Mouse (Mus musculus) skeletal muscle tissue, adult 2 months (tissue): ENCODE measurements around the gene Clec11a.

Source experiments
- DNase-seq: peaks from one replicate; pipeline ENCODE4 v3.0.0-alpha.2; 2012; ENCODE audit warnings: low read depth, low spot score

The Clec11a gene

DNA sequence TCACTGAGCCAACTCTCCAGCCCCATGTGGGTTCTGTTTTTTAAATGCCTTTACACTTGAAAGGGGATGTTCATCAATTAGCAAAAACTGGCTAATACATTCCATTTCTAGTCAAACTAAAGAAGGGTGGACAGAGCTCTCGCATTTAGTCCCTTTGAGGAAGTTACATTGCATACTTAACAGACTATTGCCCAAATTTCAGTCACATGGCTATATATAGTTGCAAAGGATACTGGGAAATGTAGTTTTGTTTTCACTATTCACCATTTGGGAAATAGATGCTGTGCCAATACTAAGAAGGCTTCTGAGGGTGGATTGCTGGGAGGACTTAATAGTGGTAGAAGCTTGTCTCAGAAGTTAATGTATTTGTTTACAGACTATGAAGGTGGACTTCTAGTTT is 25.7 kb downstream of the Clec11a start:
- DNase-seq, result no peak

DNA sequence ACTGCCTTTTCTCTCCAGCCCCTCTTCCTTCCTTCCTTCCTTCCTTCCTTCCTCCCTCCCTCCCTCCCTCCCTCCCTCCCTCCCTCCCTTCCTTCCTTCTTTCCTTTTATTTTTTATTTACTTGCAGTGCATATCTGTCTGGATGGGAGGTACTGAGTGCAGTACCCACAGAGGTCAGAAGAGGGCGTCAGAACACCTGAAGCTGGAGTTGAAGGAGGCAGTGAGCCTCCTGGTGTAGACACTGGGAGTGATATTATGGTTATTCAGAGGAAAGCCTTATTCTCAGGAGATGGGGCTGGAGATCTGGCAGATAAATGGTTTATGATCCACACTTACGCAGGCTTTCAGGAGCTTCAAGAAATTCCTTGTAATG is 29.5 kb downstream of the Clec11a start:
- DNase-seq, result no peak

DNA sequence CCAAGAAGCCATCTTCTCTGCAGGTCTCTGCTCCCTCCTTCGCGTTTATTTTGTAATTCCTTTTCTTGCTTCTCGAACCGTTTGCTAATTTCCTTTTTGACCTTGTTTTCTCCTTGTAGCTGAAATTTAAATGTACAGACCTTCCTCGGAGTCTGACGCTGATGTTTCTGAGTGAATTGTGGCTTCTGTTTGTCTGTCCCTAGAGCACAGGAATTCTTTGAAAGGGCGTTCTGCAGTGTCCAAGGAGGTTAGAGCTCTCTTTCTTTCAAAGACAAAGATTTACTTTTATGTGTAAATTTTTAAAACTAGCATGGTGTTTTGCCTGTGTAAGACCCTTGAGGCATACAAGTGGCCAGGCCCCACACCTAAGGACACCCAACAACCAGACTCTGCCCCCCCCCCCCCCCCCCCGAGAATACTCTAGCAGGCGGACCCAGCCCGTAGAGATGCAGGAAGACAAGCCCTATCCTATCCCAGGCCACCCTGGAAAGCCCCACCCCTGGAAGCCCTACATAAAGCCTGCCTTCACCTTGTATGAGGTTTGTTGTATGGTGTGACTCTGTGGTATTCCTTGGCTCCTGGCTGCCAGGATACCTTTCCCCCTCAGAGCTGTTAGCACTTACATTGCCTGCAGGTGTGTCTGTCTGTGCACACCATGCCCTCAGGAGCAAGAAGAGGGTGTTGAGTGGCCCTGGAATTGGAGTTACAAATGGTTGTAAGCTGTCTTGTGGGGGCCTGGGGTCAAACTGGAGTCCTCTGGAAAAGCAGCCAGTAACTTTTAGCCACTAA is 30.0 kb downstream of the Clec11a start:
- no peak for DNase-seq

DNA sequence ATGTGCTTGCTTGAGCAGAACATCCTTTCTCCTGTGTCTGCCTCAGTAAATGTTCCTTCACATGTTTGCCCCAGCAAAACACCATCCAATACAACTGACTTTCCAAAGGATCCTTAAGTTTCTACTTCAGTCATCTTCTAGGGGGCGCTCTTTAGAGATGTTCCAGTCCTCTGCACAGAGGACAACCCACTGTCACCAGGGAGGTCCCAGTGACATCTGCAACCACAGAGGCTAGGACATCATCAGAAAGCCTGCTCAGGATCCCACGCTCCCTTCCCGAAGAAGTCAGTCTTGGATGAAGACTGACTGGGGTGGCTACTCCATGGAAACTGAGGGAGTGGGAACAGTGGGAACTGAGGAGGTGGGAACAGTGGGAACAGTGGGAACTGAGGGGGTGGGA is 31.2 kb downstream of the Clec11a start:
- DNase-seq, result no peak

DNA sequence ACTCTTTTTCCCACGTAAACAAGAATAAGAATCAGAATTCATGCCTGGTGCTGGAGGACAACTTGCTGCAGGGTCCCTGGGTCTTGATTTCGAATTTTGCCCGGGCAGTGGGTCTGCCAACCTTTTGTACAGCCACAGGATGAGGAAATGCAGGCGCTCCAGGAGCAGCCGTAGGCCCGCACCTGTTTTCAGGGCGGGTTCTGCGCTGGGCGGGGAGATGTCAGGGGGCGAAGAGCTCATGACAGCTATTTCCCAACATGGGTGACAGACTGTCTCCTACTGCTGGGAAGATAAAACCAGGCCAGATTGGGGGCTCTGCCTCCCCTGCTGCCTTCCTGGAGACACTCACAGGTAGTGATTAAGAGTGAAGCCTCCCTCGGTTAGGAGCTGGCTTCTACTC is 32.6 kb downstream of the Clec11a start:
- no peak for DNase-seq

DNA sequence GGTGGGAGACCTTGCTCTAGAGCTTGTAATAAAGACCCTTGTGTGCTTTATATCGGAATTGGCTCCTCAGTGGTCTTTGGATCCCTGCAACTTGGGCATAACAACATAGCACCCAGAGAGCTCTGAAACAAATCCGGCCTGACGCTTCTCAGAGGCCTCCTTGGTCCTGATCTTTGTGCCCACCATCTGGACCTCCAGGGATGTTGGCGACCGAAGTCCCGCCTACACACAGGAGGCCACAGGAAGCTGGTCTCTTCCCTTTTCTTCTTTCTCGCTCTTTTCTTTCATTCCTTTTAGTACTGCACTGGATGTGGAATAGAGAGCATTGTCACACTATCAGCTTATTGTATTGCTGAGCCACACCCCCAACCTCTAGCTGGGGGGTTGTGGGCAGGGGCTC is 33.3 kb downstream of the Clec11a start:
- no peak for DNase-seq

DNA sequence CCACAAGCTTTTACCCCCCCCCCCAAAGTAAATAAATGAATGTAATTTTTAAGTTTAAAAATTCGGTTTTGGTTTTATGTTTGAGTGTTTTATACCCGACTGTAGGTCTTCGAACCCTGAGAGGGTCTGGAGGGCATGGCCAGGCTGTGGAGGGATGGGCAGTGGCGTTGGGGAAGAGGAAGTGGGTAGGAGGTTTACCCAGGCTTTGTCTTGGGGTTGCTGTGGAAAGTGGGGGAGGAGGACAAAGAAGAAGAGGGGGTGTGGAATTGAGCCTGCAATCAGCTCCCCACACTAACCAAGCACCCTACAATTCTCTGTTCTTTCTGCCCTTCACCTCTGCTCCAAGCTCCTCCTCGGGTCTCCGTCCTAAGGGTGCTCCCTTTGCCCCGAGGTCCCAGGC is 34.2 kb downstream of the Clec11a start:
- no peak for DNase-seq

DNA sequence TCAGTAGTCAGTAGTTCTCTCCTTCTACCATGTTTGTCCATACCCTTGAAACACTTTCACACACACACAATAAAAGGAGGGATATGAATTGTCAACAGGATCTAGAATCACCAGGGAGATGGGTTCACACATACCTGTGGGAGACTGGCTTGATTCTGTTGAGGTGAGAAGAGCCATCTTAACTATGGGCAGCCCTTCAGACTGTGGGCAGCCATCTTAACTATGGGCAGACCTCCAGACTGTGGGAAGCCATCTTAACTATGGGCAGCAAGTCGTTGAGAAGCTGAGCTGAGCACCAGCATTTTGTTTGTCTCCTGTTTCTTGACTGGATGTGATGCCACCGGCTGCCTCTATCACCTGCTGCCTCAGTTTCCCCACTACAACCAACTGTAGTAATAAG is 35.4 kb downstream of the Clec11a start:
- no peak for DNase-seq

DNA sequence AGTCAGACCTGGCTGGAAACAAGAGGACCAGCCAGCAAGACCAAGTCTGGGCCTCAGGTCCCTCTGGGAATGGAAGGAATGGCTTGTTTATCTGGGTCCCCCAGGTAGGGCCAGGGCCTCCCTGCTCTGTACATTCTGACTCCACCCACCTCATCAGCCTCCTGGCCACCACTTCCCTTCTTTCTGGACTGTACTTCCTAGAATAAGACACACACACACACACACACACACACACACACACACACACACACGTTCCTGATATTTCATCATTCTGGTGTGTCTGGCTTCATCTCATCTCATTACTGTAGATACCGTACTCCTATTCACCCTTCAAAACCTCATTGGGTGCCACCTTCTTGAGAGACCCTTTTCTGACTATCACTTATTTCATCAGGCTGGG is 37.3 kb downstream of the Clec11a start:
- DNase-seq, result no peak

DNA sequence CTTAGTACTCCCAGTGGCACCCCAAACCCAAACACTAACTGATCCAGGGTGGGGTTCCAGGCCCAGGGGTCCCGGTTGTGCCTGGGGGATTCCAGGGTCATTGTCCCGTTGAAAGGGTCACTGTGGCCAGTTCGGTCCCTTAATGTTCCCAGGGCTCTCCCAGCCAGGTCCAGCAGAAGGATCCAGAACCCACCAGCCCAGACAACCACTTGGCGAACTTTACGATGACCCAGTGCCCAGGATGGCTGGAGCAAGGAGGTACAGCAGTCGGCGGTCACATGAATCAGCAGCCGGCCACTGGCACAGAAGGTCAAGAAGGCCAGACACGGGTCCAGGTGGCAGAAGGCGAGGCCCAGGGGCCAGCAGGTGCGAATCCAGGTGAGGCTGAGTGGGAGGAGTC is 38.6 kb downstream of the Clec11a start:
- DNase-seq, result no peak

DNA sequence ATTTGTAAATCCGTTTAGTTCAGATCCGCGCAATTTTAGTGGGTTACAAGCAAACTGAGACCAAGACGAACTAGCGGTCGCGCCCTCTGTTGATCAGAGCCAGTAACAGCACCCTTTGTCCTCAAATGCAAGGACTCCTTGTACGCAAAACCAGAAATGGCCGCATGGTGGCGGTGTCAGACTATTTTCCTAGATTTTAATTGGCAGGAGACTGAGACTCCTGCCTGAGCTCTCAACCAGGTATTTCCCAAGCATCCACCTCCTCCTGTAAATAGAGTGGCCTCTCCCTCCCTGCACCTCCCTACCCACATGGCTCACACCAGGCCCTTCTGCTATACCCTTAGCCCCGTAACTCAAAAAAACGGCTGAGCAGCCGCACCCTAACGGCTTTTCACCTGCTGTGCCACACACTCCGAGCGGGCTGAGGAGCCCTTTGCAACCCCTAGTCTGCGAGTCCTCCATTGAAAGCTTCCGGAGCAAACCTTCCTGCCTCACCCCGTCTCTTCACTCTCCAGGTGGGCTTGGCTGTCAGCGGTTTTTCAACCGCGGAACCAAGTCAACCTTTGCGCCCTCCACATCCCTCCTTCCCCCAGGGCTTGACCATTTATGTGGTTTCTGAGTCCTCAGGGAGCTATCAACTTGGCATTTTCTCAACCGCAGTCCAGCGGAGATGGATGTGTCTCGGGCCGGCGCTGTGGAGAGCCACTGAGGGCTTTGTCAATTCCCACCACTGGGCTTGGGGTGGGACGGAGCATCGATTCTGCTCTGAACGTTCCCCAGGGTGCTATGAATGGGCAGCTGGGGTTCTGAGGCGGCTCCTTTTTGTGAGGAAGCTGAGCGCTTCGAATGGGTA is 43.7 kb downstream of the Clec11a start:
- peak; percentile 83 for DNase-seq

DNA sequence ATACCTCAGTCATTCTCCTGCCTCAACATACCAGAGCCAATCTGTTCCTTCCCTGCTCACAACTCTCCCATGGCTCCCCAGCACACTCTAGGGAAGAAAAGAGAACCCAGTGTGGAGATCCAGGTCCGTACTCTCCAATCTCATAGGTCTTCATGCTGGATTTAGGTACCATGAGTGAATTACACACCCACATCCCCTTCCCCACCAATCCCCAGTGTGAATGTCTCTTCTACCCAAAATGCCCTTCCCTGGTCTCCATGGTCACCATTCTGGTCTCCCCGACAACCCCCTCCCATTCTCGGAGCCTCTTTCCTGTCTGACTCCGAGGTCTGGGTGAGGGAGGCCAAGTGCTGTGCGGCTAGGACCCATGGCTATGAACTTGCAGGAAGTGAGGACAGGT is 45.6 kb downstream of the Clec11a start, which contains the start of gene Gm15517:
Gene Gm15517, plus strand, starts transcription at position 301 of the 400 bp plus-strand sequence.
- DNase-seq, result no peak

DNA sequence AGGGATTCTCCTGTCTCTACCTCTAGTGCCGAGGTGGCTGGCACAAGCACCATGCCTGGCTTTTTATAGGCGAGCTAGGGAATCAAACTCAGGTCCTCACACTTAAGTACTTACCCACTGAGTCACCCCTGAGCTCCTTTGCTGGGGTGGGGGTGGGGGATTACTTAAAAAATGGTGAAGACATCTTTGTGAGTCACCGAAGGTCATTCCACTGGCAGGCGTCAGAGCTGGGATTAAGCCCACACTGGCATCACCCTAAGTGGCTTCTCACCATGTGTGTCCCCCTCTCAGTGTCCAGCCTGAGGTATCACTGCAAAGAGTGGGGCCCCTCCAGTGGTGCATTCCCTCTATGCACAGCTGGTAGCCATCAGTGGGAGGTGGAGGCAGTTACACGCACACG is 46.3 kb downstream of the Clec11a start:
- DNase-seq, result no peak

DNA sequence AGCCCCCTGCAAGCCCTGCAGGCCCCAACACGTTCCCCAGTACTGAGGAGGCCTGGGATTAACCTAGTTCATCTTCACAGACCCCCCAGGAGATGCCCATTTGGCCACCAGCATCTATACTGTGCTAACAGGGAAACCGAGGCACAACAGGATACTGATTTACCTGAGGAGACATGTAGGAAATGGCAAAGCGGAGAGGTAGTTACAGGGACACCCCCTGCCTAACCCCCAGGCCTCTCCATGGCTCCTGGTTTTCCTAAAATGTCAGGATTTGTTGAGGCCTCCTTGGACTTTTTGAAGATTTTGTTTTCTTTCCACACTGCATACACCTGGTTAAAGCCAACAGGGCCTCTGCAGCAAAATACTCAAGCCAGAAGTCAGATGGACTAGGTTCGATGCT is 49.4 kb downstream of the Clec11a start, which contains the start of gene Acp4:
Gene Acp4, minus strand, starts transcription at position 101 of the 400 bp plus-strand sequence.
- no peak for DNase-seq

DNA sequence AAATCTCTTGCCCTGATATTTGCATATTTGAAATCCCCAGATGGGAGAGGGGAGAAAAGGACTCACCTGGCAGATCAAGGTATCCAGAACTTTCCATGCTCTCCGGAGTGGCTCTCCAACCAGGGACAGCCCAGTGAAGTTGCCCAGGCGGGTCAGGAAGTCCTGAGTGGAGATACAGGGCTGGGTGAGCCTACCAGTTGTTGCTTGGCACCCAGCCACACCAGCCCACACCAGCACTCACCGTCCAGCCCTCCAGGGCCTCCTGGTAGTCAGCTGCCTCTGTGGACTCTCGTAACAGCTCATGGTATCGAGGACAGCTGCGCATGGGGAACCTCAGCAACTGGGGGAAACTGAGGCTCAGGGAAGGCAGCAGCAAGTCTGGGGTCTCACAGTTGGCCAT is 51.8 kb downstream of the Clec11a start:
- DNase-seq, result no peak

DNA sequence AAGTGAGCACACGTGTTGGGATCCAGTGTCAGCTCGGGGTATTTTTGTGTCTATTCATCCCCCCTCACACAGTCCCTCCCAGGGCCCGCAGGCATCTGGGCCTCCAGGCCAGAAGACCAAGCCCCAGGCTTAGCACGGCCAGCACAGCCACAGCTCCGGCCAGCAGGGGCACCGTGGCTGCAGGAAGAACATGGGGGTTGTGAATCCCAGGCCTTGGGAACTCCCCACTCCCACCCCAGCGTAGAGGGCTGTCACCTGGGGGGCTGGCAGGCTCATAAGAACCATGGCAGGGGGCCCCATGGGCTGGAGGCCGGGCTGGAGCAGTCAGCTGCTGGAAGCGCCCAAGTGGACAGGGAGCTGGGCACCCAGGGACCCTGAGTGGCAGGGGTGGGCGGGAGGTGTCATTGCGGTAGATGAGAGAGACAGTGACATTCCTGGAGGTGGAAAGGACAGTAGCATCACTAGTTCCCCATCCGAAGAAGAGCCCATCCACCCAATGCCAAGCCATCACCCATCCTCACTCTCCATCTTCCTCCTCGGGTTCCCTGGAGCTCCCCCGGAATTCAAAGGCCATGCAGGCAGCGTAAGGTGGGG is 53.6 kb downstream of the Clec11a start:
- no peak for DNase-seq
